Mouse (Mus musculus) heart, adult 8-10 months (tissue): ENCODE measurements around the gene Dyrk1a. TPM values are rescaled to one million over a fixed set of nuclear protein-coding genes. Genes with fewer than 3 reads are reported as not detected.

Experiments
- DNase-seq: peaks from one replicate; pipeline ENCODE4 v3.0.0; 2022; ENCODE audit warnings: low spot score
- total RNA-seq, 4 experiments: library from RNA; stranded (reverse); gene quantifications; 2 replicates each; pipeline ENCODE4 v1.2.4; 2022

Dyrk1a gene
- total RNA-seq, result 10 to 100 TPM; 70.5 to 87.1 (median 79.0) TPM

GRCm38 (mm10) chr16:94569229-94570176, at the start of gene Dyrk1a:
Dyrk1a (plus strand) TSS chr16:94570010.
- DNase-seq, result peak; percentile 98

- no peak for DNase-seq
These were observed 46.0 kb upstream of the Dyrk1a start for GRCm38 (mm10) chr16:94523594-94524377.

- DNase-seq, result no peak
These were observed 45.1 kb upstream of the Dyrk1a start for GRCm38 (mm10) chr16:94524691-94525090.

GRCm38 (mm10) chr16:94525955-94526343, 43.9 kb upstream of the Dyrk1a start:
- no peak for DNase-seq

- peak; percentile 96 for DNase-seq
These were observed 43.3 kb upstream of the Dyrk1a start, which contains the start of gene Vps26c for GRCm38 (mm10) chr16:94526344-94527151. Vps26c (minus strand) TSS chr16:94526830.

- no peak for DNase-seq
These were observed 42.7 kb upstream of the Dyrk1a start for GRCm38 (mm10) chr16:94527152-94527534.

- no peak for DNase-seq
These were observed 42.3 kb upstream of the Dyrk1a start for GRCm38 (mm10) chr16:94527546-94527945.

GRCm38 (mm10) chr16:94531268-94531667, 38.5 kb upstream of the Dyrk1a start:
- no peak for DNase-seq

- no peak for DNase-seq
These were observed 36.1 kb upstream of the Dyrk1a start for GRCm38 (mm10) chr16:94533679-94534078.

- no peak for DNase-seq
These were observed 34.1 kb upstream of the Dyrk1a start for GRCm38 (mm10) chr16:94535716-94536115.

GRCm38 (mm10) chr16:94536417-94537158, 33.2 kb upstream of the Dyrk1a start:
- DNase-seq, result peak; percentile 90

- DNase-seq, result peak; percentile 52
These were observed 32.7 kb upstream of the Dyrk1a start for GRCm38 (mm10) chr16:94537159-94537527.

- DNase-seq, result no peak
These were observed 29.7 kb upstream of the Dyrk1a start for GRCm38 (mm10) chr16:94540140-94540539.

GRCm38 (mm10) chr16:94542898-94543297, 26.9 kb upstream of the Dyrk1a start:
- no peak for DNase-seq

GRCm38 (mm10) chr16:94544540-94545105, 25.2 kb upstream of the Dyrk1a start:
- peak; percentile 66 for DNase-seq

- no peak for DNase-seq
These were observed 23.8 kb upstream of the Dyrk1a start for GRCm38 (mm10) chr16:94545781-94546562.

- DNase-seq, result no peak
These were observed 20.0 kb upstream of the Dyrk1a start for GRCm38 (mm10) chr16:94549813-94550212.

- DNase-seq, result no peak
These were observed 17.9 kb upstream of the Dyrk1a start for GRCm38 (mm10) chr16:94551934-94552333.

- DNase-seq, result no peak
These were observed 14.5 kb upstream of the Dyrk1a start for GRCm38 (mm10) chr16:94555346-94555745.

GRCm38 (mm10) chr16:94556228-94556627, 13.6 kb upstream of the Dyrk1a start:
- no peak for DNase-seq
